Mouse (Mus musculus) lung, postnatal 0 days (tissue): ENCODE measurements around the gene Nod2.

Source experiments
- CTCF ChIP-seq: IDR thresholded peaks from 2 replicates; pipeline ENCODE4 v1.5.1; 2016; ENCODE audit warnings: antibody characterized with exemption, mild to moderate bottlenecking
- EP300 ChIP-seq: IDR thresholded peaks from 2 replicates; pipeline ENCODE4 v1.6.1; 2016; ENCODE audit warnings: antibody characterized with exemption, mild to moderate bottlenecking, control low read depth

GRCm38 (mm10) chr8:88604065-88605038, 42.8 kb upstream of the Nod2 start:
- TF ChIP-seq CTCF (no peak), EP300 (no peak)
